Mouse (Mus musculus): ENCODE data around the gene Kctd13. TPM values are rescaled to one million over a fixed set of nuclear protein-coding genes. Genes with fewer than 3 reads are reported as not detected.

The Kctd13 gene
- polyA plus RNA-seq, 1 experiment, result not detected

- no peak overlapping the region for H3K4me3 ChIP-seq (ENCODE audit: insufficient read depth, low read depth, low read length)
- no peak for TF ChIP-seq CTCF (IDR thresholded peaks at IDR 0.05; ENCODE audit: insufficient read depth, low read depth, low read length)
- TF ChIP-seq POLR2A (IDR thresholded peaks at IDR 0.05; ENCODE audit: insufficient read depth, low read depth, low read length), result no peak
- 68% methylated on average over 3 of the region's 3 CpGs for WGBS
- peaks cover 10% of the 10 kb centered on the region; the same call in 1 of the 2 replicates for H3K4me1 ChIP-seq (ENCODE audit: control insufficient read depth, insufficient read depth, low read length)
- no peak overlapping the region for H3K27ac ChIP-seq (ENCODE audit: insufficient read depth, low read depth, low read length)
These were observed 2.4 kb upstream of the Kctd13 start for GRCm38 (mm10) chr7:126926299-126926698.

- under 1% methylated on average over 27 of the region's 27 CpGs for WGBS
- Histone ChIP-seq H3K4me1 (ENCODE audit: control insufficient read depth, insufficient read depth, low read length) (peaks cover 5% of the 10 kb centered on the region; the same call in 1 of the 2 replicates), H3K4me3 (ENCODE audit: insufficient read depth, low read depth, low read length) (peak overlapping the region; percentile 61), H3K27ac (ENCODE audit: insufficient read depth, low read depth, low read length) (no peak overlapping the region)
- TF ChIP-seq POLR2A (IDR thresholded peaks at IDR 0.05; ENCODE audit: insufficient read depth, low read depth, low read length) (no peak), CTCF (IDR thresholded peaks at IDR 0.05; ENCODE audit: insufficient read depth, low read depth, low read length) (no peak)
These were observed 367 bp downstream of the Kctd13 start for GRCm38 (mm10) chr7:126929046-126929445.

GRCm38 (mm10) chr7:126932652-126933051 is 4.0 kb downstream of the Kctd13 start:
- H3K4me1 ChIP-seq (ENCODE audit: control insufficient read depth, insufficient read depth, low read length), result peaks cover 5% of the 10 kb centered on the region; the same call in 1 of the 2 replicates
- H3K4me3 ChIP-seq (ENCODE audit: insufficient read depth, low read depth, low read length), result no peak overlapping the region
- 85% methylated on average over 2 of the region's 2 CpGs for WGBS
- no peak for TF ChIP-seq POLR2A (IDR thresholded peaks at IDR 0.05; ENCODE audit: insufficient read depth, low read depth, low read length)
- no peak for TF ChIP-seq CTCF (IDR thresholded peaks at IDR 0.05; ENCODE audit: insufficient read depth, low read depth, low read length)
- H3K27ac ChIP-seq (ENCODE audit: insufficient read depth, low read depth, low read length), result no peak overlapping the region

GRCm38 (mm10) chr7:126941171-126941570 is 12.5 kb downstream of the Kctd13 start:
- H3K4me3 ChIP-seq (ENCODE audit: insufficient read depth, low read depth, low read length), result no peak overlapping the region
- WGBS, result 29% methylated on average over 6 of the region's 6 CpGs
- peaks cover 23% of the 10 kb centered on the region for H3K4me1 ChIP-seq (ENCODE audit: control insufficient read depth, insufficient read depth, low read length)
- TF ChIP-seq POLR2A (IDR thresholded peaks at IDR 0.05; ENCODE audit: insufficient read depth, low read depth, low read length) (no peak), CTCF (IDR thresholded peaks at IDR 0.05; ENCODE audit: insufficient read depth, low read depth, low read length) (no peak)
- H3K27ac ChIP-seq (ENCODE audit: insufficient read depth, low read depth, low read length), result peak overlapping the region; percentile 50

- H3K4me1 ChIP-seq (ENCODE audit: control insufficient read depth, insufficient read depth, low read length), result peaks cover 26% of the 10 kb centered on the region
- 39% methylated on average over 5 of the region's 5 CpGs for WGBS
- H3K27ac ChIP-seq (ENCODE audit: insufficient read depth, low read depth, low read length), result peak overlapping the region; percentile 88
- TF ChIP-seq POLR2A (IDR thresholded peaks at IDR 0.05; ENCODE audit: insufficient read depth, low read depth, low read length), result no peak
- no peak for TF ChIP-seq CTCF (IDR thresholded peaks at IDR 0.05; ENCODE audit: insufficient read depth, low read depth, low read length)
- H3K4me3 ChIP-seq (ENCODE audit: insufficient read depth, low read depth, low read length), result no peak overlapping the region
These were observed 13.1 kb downstream of the Kctd13 start for GRCm38 (mm10) chr7:126941801-126942200.

- Histone ChIP-seq H3K27ac (ENCODE audit: insufficient read depth, low read depth, low read length) (no peak overlapping the region), H3K4me3 (ENCODE audit: insufficient read depth, low read depth, low read length) (no peak overlapping the region), H3K4me1 (ENCODE audit: control insufficient read depth, insufficient read depth, low read length) (peaks cover 37% of the 10 kb centered on the region)
- WGBS, result 45% methylated on average over 3 of the region's 3 CpGs
- no peak for TF ChIP-seq POLR2A (IDR thresholded peaks at IDR 0.05; ENCODE audit: insufficient read depth, low read depth, low read length)
- no peak for TF ChIP-seq CTCF (IDR thresholded peaks at IDR 0.05; ENCODE audit: insufficient read depth, low read depth, low read length)
These were observed 17.9 kb downstream of the Kctd13 start for GRCm38 (mm10) chr7:126946530-126946929.

- TF ChIP-seq POLR2A (IDR thresholded peaks at IDR 0.05; ENCODE audit: insufficient read depth, low read depth, low read length) (no peak), CTCF (IDR thresholded peaks at IDR 0.05; ENCODE audit: insufficient read depth, low read depth, low read length) (no peak)
- WGBS, result 69% methylated on average over 10 of the region's 10 CpGs
- Histone ChIP-seq H3K4me3 (ENCODE audit: insufficient read depth, low read depth, low read length) (peak overlapping the region; percentile 81), H3K27ac (ENCODE audit: insufficient read depth, low read depth, low read length) (peak overlapping the region; percentile 95; the same call in 1 of the 2 replicates), H3K4me1 (ENCODE audit: control insufficient read depth, insufficient read depth, low read length) (peaks cover 47% of the 10 kb centered on the region)
These were observed 19.9 kb downstream of the Kctd13 start for GRCm38 (mm10) chr7:126948626-126949025.

GRCm38 (mm10) chr7:126949403-126949792 is 20.7 kb downstream of the Kctd13 start, which contains the start of gene Asphd1:
Gene Asphd1 (minus strand): TSS chr7:126949582.
- peaks cover 49% of the 10 kb centered on the region for H3K4me1 ChIP-seq (ENCODE audit: control insufficient read depth, insufficient read depth, low read length)
- TF ChIP-seq POLR2A (IDR thresholded peaks at IDR 0.05; ENCODE audit: insufficient read depth, low read depth, low read length) (no peak), CTCF (IDR thresholded peaks at IDR 0.05; ENCODE audit: insufficient read depth, low read depth, low read length) (no peak)
- WGBS, result 2% methylated on average over 21 of the region's 21 CpGs
- peak within 1 kb of the TSS; percentile 81 for H3K4me3 ChIP-seq (ENCODE audit: insufficient read depth, low read depth, low read length)
- H3K27ac ChIP-seq (ENCODE audit: insufficient read depth, low read depth, low read length), result peak within 1 kb of the TSS; percentile 95

- TF ChIP-seq CTCF (IDR thresholded peaks at IDR 0.05; ENCODE audit: insufficient read depth, low read depth, low read length), result no peak
- peak; percentile 32 for TF ChIP-seq POLR2A (IDR thresholded peaks at IDR 0.05; ENCODE audit: insufficient read depth, low read depth, low read length)
- H3K4me3 ChIP-seq (ENCODE audit: insufficient read depth, low read depth, low read length), result peak within 1 kb of the TSS; percentile 81
- H3K27ac ChIP-seq (ENCODE audit: insufficient read depth, low read depth, low read length), result peak within 1 kb of the TSS; percentile 95
- H3K4me1 ChIP-seq (ENCODE audit: control insufficient read depth, insufficient read depth, low read length), result peaks cover 45% of the 10 kb centered on the region
- under 1% methylated on average over 42 of the region's 42 CpGs for WGBS
These were observed 21.3 kb downstream of the Kctd13 start, which contains the start of gene Sez6l2 for GRCm38 (mm10) chr7:126949793-126950646. Gene Sez6l2 (plus strand): TSS chr7:126950563.
